Mouse (Mus musculus): ENCODE measurements at regions not wholly inside any gene's neighbourhood (a gene's known extent, or its start where the extent isn't known, plus 50 kb on each side); places are given as distances from the start of the nearest gene placed in this dataset.

DNA sequence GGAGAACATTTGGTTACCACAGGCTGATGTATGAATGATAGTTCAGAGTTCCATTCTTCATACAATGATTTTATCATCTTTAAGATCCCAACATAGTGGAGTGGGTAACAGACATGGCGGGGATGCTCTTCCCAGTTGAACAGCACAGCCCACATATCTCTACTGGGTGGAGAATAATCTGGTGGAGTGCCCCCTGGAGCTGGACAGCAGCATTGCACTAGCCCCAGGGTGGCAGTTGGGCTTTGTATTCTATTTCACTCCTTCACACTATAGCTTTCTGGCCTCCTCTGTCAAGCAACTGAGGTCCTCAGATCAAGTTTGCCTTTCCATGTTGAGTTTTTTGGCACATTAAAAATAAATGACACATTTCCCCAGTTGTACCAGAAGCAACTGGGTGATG, 569.4 kb upstream of the Mki67 start:
- TF ChIP-seq CTCF (conservative IDR thresholded peaks at IDR 0.05; ENCODE audit: insufficient read depth, insufficient read length, low read depth, low read length) (0 out of 2 replicates have a peak, but pooled peaks have one; percentile 18), POLR2A (IDR thresholded peaks at IDR 0.05; ENCODE audit: low read depth, low read length) (no peak)
